Mouse (Mus musculus) layer of hippocampus, postnatal 25 days (tissue): ENCODE measurements around the gene Crip3. TPM values are rescaled to one million over a fixed set of nuclear protein-coding genes. Genes with fewer than 3 reads are reported as not detected.

ENCODE experiments used
- DNase-seq, 2 experiments: peaks; one replicate each; pipeline ENCODE4 v3.0.0; 2022; ENCODE audit warnings: mixed read lengths in 2 of 2, low spot score in 1 of 2; ENCODE audit errors: extremely low spot score in 1 of 2
- total RNA-seq, 2 experiments: library from RNA; stranded (reverse); gene quantifications; 2 replicates each; pipeline ENCODE4 v1.2.3; 2021

The Crip3 gene
- total RNA-seq, 2 experiments from 2014 or later = 2.5 to 2.9 TPM

- no peak for DNase-seq
Measured at GRCm38 (mm10) chr17:46454539-46454938, 25.8 kb downstream of the Crip3 start.

- DNase-seq = peak in 1 of 2 experiments; percentile 35
Measured at GRCm38 (mm10) chr17:46455110-46455691, 26.5 kb downstream of the Crip3 start.

GRCm38 (mm10) chr17:46457791-46458190 is 29.1 kb downstream of the Crip3 start:
- DNase-seq = peak in 1 of 2 experiments; percentile 63

- DNase-seq = no peak
Measured at GRCm38 (mm10) chr17:46458439-46458838, 29.7 kb downstream of the Crip3 start.

GRCm38 (mm10) chr17:46460673-46461072 is 31.9 kb downstream of the Crip3 start:
- no peak for DNase-seq

GRCm38 (mm10) chr17:46461347-46461746 is 32.6 kb downstream of the Crip3 start:
- no peak for DNase-seq

- DNase-seq = no peak
Measured at GRCm38 (mm10) chr17:46462226-46462625, 33.5 kb downstream of the Crip3 start.

GRCm38 (mm10) chr17:46467830-46468229 is 39.1 kb downstream of the Crip3 start:
- DNase-seq = no peak

- no peak for DNase-seq
Measured at GRCm38 (mm10) chr17:46476601-46477000, 47.9 kb downstream of the Crip3 start.

- DNase-seq = no peak
Measured at GRCm38 (mm10) chr17:46477286-46477685, 48.6 kb downstream of the Crip3 start.

Other genes with a start within 250 kb of the Crip3 start
- gene Polh, start 226.3 kb upstream of the Crip3 start, total RNA-seq = 1 to 10 TPM; 5.9 to 6.0 TPM
- gene Xpo5, start 226.1 kb upstream of the Crip3 start, total RNA-seq = 10 to 100 TPM; 44.9 to 45.7 TPM
- gene Polr1c, start 180.9 kb upstream of the Crip3 start, total RNA-seq = 10 to 100 TPM; 36.3 to 40.4 TPM
- 10 to 100 TPM; 83.8 to 97.4 TPM for gene Yipf3, start 180.8 kb upstream of the Crip3 start, total RNA-seq
- 10 to 100 TPM; 69.7 to 72.5 TPM for gene Lrrc73, start 175.4 kb upstream of the Crip3 start, total RNA-seq
- gene Tjap1, start 145.9 kb upstream of the Crip3 start, total RNA-seq = 10 to 100 TPM; 47.6 to 49.6 TPM
- 10 to 100 TPM; 45.3 to 47.0 TPM for gene Dlk2, start 131.5 kb upstream of the Crip3 start, total RNA-seq
- 10 to 100 TPM in 1 of 2 experiments, 1 to 10 TPM in 1; 8.8 to 11.7 TPM for gene Abcc10, start 100.6 kb upstream of the Crip3 start, total RNA-seq
- 10 to 100 TPM; 51.3 to 69.7 TPM for gene Zfp318, start 45.2 kb upstream of the Crip3 start, total RNA-seq
- gene Slc22a7, start 9.5 kb downstream of the Crip3 start, total RNA-seq = under 1 TPM in 1 of 2 experiments, not detected in 1; 0.32 TPM
- gene Ttbk1, start 58.7 kb downstream of the Crip3 start, total RNA-seq = 100 to 1,000 TPM; 112 to 124 TPM
- gene Dnph1, start 67.8 kb downstream of the Crip3 start, total RNA-seq = 1 to 10 TPM; 5.1 to 6.7 TPM
- gene Cul9, start 117.5 kb downstream of the Crip3 start, total RNA-seq = 10 to 100 TPM; 51.1 to 57.4 TPM
- gene Srf, start 127.2 kb downstream of the Crip3 start, total RNA-seq = 10 to 100 TPM; 75.9 to 80.6 TPM
- 1 to 10 TPM; 8.9 to 9.4 TPM for gene Ptk7, start 200.6 kb downstream of the Crip3 start, total RNA-seq
- gene Klc4, start 217.1 kb downstream of the Crip3 start, total RNA-seq = 10 to 100 TPM; 16.8 to 17.0 TPM
- gene Mrpl2, start 217.3 kb downstream of the Crip3 start, total RNA-seq = 10 to 100 TPM; 51.5 to 57.4 TPM
- gene Cul7, start 221.4 kb downstream of the Crip3 start, total RNA-seq = 10 to 100 TPM; 19.7 to 20.9 TPM
- 10 to 100 TPM; 16.3 to 18.1 TPM for gene Rrp36, start 245.4 kb downstream of the Crip3 start, total RNA-seq
- 100 to 1,000 TPM in 1 of 2 experiments, 10 to 100 TPM in 1; 94.9 to 109 TPM for gene Mea1, start 249.9 kb downstream of the Crip3 start, total RNA-seq